Mouse (Mus musculus): Measurements from ENCODE around the gene Gm7544.
"Not testable (repeated sequence)": the region's sequence is repeated elsewhere in the genome, so short reads cannot be mapped to it uniquely, and the experiment has no call there.

The Gm7544 gene

GRCm38 (mm10) chr1:82955913-82956312, at the start of gene Gm7544:
Gene Gm7544, minus strand, starts transcription at chr1:82956013.
- DNase-seq (ENCODE audit: low read depth, low spot score) = not testable (repeated sequence)

- not testable (repeated sequence) for DNase-seq (ENCODE audit: low read depth, low spot score)
These were observed 44.5 kb upstream of the Gm7544 start, which contains the start of gene Gm47959 for GRCm38 (mm10) chr1:83000306-83000705. Gene Gm47959, plus strand, starts transcription at chr1:83000548.

GRCm38 (mm10) chr1:82993947-82994346, 38.1 kb upstream of the Gm7544 start:
- no peak for DNase-seq (ENCODE audit: low read depth, low spot score)

GRCm38 (mm10) chr1:82992093-82992492, 36.3 kb upstream of the Gm7544 start:
- DNase-seq (ENCODE audit: low read depth, low spot score) = no peak

GRCm38 (mm10) chr1:82991596-82991995, 35.8 kb upstream of the Gm7544 start:
- no peak for DNase-seq (ENCODE audit: low read depth, low spot score)

GRCm38 (mm10) chr1:82991062-82991461, 35.2 kb upstream of the Gm7544 start:
- DNase-seq (ENCODE audit: low read depth, low spot score) = no peak

GRCm38 (mm10) chr1:82987530-82988198, 31.9 kb upstream of the Gm7544 start:
- DNase-seq (ENCODE audit: low read depth, low spot score) = peak; percentile 76

GRCm38 (mm10) chr1:82986738-82987137, 30.9 kb upstream of the Gm7544 start:
- no peak for DNase-seq (ENCODE audit: low read depth, low spot score)

GRCm38 (mm10) chr1:82977840-82978239, 22.0 kb upstream of the Gm7544 start:
- no peak for DNase-seq (ENCODE audit: low read depth, low spot score)

- DNase-seq (ENCODE audit: low read depth, low spot score) = no peak
These were observed 19.9 kb upstream of the Gm7544 start for GRCm38 (mm10) chr1:82975750-82976149.

GRCm38 (mm10) chr1:82974342-82974741, 18.5 kb upstream of the Gm7544 start:
- DNase-seq (ENCODE audit: low read depth, low spot score) = no peak

- DNase-seq (ENCODE audit: low read depth, low spot score) = no peak
These were observed 18.1 kb upstream of the Gm7544 start for GRCm38 (mm10) chr1:82973901-82974300.

GRCm38 (mm10) chr1:82973244-82973643, 17.4 kb upstream of the Gm7544 start:
- DNase-seq (ENCODE audit: low read depth, low spot score) = no peak

GRCm38 (mm10) chr1:82972046-82972445, 16.2 kb upstream of the Gm7544 start:
- peak; percentile 14 for DNase-seq (ENCODE audit: low read depth, low spot score)

GRCm38 (mm10) chr1:82966413-82966812, 10.6 kb upstream of the Gm7544 start:
- DNase-seq (ENCODE audit: low read depth, low spot score) = peak; percentile 12

GRCm38 (mm10) chr1:82959870-82960385, 4.1 kb upstream of the Gm7544 start, which contains the start of gene Gm47955:
Gene Gm47955, plus strand, starts transcription at chr1:82960286.
- no peak for DNase-seq (ENCODE audit: low read depth, low spot score)

- no peak for DNase-seq (ENCODE audit: low read depth, low spot score)
These were observed 7.2 kb downstream of the Gm7544 start for GRCm38 (mm10) chr1:82948601-82949000.

GRCm38 (mm10) chr1:82946029-82946428, 9.8 kb downstream of the Gm7544 start:
- not testable (repeated sequence) for DNase-seq (ENCODE audit: low read depth, low spot score)

- DNase-seq (ENCODE audit: low read depth, low spot score) = not testable (repeated sequence)
These were observed 12.5 kb downstream of the Gm7544 start, which contains the start of gene A030003K21Rik for GRCm38 (mm10) chr1:82943295-82943694. Gene A030003K21Rik, minus strand, starts transcription at chr1:82943388.

- not testable (repeated sequence) for DNase-seq (ENCODE audit: low read depth, low spot score)
These were observed 13.3 kb downstream of the Gm7544 start for GRCm38 (mm10) chr1:82942505-82942904.

GRCm38 (mm10) chr1:82938666-82939065, 17.1 kb downstream of the Gm7544 start:
- DNase-seq (ENCODE audit: low read depth, low spot score) = no peak

- DNase-seq (ENCODE audit: low read depth, low spot score) = not testable (repeated sequence)
These were observed 24.5 kb downstream of the Gm7544 start, which contains the start of gene Gm6217 for GRCm38 (mm10) chr1:82931326-82931725. Gene Gm6217, minus strand, starts transcription at chr1:82931399.

GRCm38 (mm10) chr1:82930558-82930957, 25.3 kb downstream of the Gm7544 start:
- not testable (repeated sequence) for DNase-seq (ENCODE audit: low read depth, low spot score)

Data from mesoderm, embryonic 11.5 days (tissue).